Mouse (Mus musculus) kidney, postnatal 4 days (tissue): Measurements from ENCODE around the gene A930017K11Rik.

ENCODE experiments used
- DNase-seq, 2 experiments: peaks; one replicate each; pipeline ENCODE4 v3.0.0; 2021; ENCODE audit warnings: mixed read lengths in 2 of 2

A930017K11Rik gene

DNA sequence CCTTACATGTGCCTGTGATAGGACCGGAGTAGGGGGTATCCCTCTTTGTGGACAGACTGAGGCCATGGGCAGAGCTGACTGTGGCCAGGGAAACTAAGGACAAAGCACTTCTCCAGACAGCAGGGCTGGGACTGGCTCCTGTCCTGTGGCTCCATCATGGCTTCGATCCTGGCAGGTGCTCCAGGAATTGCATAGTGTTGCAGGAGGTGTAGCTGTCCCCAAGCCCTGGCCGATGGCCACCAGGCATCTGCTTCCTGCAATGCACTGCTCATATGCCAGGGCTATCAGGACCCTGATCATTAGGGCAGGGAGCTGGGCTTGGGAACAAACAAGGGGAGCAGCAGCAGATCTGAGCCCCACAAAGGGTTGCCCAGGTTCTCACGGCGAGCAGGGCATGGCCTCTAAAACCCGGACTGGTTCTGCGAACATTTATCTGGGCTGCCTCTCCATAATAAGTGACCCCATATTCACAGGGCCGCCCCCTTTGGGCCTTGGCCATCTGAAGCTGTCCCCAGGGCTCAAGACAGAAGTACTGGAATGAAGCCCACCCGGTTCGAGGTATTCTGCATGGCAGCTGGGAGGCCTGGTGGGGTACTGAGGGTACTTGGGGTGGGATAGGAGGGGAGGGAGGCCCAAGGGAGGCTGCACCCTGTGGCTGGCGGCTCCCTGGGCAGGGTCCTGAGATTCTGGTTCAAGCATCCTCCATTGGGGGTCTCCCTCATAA, 6.6 kb upstream of the A930017K11Rik start:
- DNase-seq, result no peak

- DNase-seq, result no peak
Measured at GRCm38 (mm10) chr17:25957586-25958051, 5.3 kb upstream of the A930017K11Rik start.

DNA sequence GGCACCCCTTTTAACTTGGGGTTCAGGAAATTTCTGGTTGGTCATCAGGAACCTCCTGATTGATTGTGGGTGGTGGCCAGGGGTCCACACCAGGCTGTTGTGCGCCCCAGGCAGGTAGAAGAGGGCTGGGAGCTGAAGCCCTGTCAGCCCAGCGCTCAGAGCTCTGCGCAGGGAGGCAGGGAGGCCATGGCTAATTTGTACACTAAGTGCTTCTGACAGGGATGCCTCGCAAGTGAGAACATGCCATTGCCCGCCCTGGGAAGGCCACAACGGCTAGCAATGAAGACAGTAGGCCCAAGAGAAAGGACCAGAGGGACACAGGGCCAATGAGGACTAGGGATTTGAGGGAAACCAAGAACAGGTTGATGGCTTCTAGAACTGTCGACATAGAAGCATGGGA, 4.3 kb upstream of the A930017K11Rik start:
- DNase-seq, result no peak

GRCm38 (mm10) chr17:25956201-25956600, 3.8 kb upstream of the A930017K11Rik start:
- DNase-seq, result no peak

DNA sequence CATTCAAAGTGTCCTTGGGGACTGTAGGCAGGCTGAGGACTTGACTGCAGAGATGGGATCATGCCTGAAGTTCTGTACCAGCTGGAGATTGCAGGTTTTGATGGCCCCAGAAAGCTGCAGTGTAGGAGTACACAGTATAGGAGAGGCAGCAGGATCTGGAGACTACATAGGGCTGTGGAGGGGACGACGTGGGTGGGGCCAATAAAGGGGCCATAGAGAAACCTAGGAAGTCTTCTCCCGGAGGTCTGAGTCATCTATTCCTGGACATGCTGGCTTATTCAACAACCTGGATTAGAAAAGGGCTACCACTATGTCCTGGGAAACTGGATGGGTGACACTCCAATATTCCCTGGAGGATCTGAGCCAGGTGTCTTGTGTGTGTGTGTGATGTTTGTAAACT, 3.4 kb upstream of the A930017K11Rik start:
- DNase-seq, result no peak

DNA sequence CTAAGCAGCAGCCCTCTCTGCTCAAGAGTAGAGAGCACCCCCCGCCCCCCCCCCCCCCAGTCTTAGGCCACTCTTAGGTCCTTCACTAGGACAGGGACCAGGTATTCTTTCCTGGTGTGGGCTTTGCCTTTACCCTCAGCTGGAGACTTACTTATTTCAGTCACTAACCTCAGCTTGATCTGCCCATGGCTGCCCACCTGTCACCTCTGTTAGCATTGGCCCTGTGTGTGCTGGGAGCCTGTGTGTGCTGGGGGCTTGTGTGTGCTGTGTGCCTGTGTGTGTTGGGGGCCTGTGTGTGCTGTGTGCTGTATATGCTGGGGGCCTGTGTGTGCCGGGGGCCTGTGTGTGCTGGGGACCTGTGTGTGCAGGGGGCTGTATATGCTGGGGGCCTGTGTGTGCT, 2.3 kb upstream of the A930017K11Rik start:
- DNase-seq, result no peak

DNA sequence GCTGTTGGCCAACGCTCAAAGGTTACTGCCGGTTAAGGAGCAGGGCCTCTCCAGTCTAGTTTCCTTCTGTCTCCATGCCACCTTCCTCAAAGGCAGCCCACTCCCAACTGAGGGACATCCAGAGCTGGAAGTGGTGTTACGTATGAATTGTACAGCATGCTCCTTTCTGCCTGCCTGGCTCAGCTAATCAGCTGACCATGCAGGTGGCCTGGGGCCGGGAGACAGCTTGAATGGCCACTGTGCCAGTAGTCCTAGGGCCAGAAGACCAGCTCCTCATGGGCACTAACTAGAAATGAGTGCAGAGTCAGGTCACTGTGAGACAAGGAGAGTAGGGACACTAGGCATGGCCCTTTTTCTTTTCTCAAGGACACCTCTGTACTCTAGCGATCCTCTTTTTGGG, 796 bp upstream of the A930017K11Rik start:
- DNase-seq, result no peak

DNA sequence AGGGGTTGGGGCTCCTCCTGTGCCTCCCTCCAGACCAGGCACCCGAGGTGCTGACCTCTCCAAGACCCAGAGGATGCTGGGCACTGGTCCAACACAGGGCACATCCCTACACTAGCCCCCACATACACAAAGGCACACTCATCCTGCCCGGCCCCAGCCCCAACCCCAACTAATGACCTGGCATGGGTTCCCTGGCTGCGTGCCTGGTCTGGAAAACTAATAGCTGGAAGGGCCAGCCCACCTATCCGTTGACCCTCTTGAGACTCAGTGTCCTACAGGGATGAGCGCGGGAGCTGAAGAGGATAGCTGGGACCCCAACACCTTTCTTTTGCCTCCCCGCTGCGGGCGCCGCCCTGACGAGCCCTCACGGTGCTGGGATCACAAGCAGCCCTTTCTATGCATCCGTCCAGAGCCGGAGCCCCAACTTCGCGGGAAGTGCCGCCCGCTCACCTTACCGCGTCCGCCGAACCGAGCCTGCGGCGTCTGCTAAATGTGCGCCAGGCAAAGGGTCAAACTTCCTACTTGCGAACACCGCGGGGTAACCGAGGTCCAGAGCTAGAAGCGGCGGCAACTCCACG, 1.1 kb downstream of the A930017K11Rik start:
- peak; percentile 27 to 37 for DNase-seq

GRCm38 (mm10) chr17:25950706-25951105, 1.7 kb downstream of the A930017K11Rik start:
- no peak for DNase-seq

GRCm38 (mm10) chr17:25949981-25950380, 2.4 kb downstream of the A930017K11Rik start:
- no peak for DNase-seq

DNA sequence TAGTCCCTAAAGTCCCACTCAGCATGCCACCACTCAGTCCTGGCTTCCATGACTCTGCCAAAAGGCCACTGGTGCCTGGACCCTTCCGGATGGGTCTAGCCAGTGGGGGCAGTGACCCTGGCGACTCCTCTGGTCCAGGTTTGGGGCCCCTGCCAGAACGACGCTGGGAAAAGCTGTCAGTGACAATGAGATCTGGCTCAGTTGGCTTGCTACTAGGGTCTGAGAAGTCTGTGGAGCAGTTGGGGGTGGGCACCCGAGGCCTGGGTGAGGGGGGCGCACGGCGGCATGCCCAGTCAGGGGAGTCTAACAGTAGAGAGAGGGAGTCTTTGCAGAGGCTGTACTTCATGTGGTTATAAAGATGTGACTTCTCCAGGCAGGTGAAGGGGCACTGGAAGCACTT, 4.3 kb downstream of the A930017K11Rik start:
- no peak for DNase-seq

DNA sequence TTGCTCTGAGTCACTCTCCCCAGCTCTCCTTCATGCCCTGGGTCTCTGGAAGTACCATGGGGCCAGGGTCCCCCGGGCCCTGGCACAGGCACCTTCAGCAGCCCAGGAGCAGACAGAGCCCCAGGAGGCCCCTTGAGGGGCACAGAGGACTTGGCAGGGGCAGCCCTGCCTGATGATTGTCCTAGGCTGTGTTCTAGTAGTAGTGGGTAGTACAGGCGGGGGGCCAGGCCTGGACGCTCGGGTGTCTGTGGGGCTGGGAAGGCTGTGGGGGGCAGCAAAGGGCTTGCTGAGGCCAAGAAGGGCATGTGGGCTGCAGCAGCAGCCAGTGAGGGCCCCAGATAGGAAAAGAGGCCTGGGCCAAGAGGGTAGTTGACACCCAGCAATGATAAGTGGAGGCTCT, 4.8 kb downstream of the A930017K11Rik start:
- DNase-seq, result no peak

GRCm38 (mm10) chr17:25946891-25947290, 5.5 kb downstream of the A930017K11Rik start:
- DNase-seq, result no peak

DNA sequence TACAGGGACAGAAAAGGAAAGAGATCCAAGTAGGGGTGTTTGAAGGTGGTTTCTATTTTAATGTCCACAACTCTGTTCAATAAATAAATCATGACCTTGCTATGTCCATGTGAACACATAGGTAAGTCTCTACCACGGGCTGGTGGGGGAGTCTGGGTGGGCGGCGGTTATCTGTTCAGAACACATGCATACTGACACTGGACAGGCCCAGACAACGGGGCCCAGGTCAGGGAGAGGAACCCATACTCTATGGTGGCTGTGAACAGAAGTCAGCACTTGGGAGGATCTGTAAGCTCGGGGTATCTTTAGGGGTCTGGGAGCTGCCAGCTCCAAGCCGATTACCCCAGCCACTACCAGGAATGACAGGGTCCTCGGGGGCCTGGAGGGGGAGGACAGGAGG, 6.0 kb downstream of the A930017K11Rik start:
- no peak for DNase-seq

GRCm38 (mm10) chr17:25945517-25946155, 6.7 kb downstream of the A930017K11Rik start:
- peak; percentile 56 to 72 for DNase-seq

DNA sequence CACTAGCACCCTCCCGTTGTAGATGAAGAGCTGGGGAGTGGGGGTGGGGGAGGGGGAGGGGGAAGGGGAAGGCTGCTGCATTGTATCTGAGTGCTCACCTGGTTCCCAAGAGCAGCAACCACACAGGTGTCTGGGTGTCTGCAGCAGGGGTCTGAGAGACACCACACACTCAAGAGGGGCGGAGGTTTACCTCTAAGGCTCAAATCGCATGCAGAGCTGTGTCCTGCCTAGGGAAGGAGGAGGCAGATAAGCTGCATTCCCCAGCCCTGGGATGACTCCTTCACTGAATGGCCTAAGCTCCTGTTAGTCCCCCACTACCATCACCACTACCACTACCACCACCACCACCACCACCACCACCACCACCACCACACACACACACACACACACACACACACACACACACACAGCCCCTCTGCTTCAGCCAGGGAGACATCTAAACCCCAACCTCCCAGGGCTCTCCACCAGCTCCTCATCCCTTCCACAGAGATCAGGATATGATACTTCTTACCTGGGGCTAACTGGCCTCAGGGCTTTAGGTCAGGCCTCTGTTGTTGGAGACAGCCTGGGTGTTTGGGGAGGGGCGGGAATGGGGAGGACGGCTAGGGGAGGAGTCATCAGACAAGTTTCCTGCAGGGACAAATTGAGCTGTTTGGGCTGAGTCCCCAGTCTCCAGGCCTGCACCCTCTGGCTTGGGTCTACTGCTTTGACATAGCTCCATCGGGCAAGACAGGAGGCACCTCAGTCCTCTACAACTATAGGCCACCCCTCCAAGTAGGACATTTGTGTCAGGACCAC, 7.8 kb downstream of the A930017K11Rik start, which contains the start of the genes Pigq and Nhlrc4:
TSS of gene Pigq (minus strand) at position 571 of the 798 bp plus-strand sequence.
TSS of gene Nhlrc4 (minus strand) at position 596 of the 798 bp plus-strand sequence.
- no peak for DNase-seq

DNA sequence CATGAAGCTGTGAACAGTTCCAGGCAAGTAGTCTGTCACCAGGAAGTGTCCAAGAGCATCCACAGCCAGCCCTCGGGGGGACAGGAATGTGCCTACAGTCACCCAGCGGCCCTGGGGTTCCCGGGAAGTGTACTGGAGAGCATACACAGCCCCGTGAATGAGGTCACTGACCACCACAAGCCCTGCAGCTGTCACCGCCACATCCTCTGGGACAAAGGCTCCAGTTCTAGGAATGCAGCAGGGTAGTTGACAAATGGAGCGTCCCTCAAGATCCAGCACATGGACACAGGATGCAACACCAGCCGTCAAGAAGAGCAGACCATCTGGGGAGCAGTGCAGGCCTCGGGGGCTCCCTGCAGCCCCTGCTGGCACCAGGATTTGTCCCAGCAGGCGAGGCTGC, 8.6 kb downstream of the A930017K11Rik start:
- no peak for DNase-seq

DNA sequence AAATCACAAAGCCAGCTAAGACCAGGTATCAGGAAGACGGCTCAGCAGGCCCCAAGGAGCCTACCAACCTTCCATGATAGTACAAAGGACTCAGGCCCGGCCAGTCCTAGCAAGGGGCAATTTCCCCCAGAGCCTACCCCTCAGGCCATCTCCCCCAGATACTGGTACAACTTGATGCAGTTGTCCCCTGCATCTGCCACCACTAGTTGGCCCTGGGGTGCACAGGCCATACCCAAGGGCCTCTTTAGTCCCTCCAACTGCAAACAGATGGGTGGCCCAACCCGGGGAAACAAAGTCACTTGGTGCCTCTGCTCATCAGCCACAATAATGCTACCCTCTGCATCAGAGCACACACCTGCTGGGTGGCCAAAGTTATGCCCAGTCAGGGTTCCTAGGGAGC, 9.1 kb downstream of the A930017K11Rik start:
- DNase-seq, result no peak

DNA sequence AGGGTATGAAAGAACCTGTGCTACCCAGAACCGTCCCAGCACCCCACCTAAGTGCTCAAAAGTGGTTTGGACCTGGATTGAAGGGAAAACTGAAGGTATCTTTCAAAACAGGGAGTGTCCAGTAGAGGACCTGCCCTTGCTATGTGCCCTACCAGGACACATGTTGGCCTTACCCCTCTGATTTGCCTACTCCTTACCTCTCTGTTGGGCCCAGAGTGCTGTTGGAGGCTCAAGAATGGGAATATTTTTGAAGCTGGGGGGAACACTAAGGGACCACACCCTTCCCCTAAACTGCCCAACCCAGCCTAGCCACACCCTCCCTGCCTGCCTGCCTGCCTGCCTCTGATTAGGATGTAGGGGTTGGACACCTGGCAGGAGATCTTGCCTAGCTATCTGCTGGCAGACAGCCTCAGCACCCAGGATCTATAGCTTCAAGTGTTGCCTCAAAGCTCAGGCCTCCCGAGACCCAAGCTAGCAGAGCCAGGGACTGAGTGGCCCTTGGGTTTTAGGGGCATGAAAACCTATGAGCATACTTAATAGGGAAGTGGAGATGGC, 9.7 kb downstream of the A930017K11Rik start:
- DNase-seq, result no peak

DNA sequence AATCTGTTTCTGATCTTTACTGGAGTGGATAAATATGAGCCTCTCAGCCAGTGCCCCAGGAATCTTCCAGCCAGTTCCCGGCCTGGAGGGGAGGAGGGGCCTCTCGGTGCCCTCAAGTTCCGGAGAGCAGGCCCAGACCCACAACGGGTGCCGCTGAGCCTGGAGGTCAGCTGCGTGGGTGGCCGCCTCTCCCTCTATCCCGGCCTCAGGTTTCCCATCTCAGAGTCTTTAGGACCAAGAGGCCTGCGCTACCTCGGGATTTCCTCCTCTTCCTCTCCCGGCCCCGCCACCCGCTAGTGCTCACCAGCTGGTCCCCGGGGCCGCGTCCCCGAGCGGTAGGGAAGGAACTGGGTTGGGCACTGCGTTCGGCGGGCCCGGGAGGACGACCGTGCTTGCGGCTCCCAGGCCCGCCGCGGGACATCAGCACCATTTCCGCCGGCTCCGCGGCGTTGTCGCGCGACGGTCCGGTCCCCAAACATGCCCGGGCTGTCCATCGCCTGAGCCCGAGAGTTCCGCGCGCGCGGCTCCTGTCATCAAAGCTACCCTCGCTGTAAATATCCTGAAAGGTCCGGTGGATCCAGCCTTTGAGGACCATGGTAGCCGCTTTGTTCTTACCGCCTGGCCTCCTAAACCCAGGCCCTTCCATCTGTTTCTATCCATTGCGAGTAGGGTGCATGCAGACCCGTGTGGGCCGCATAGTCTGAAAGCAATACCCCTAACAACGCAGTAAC, 10.7 kb downstream of the A930017K11Rik start:
- peak; percentile 88 to 90 for DNase-seq

- no peak for DNase-seq
Measured at GRCm38 (mm10) chr17:25934526-25934925, 17.8 kb downstream of the A930017K11Rik start.

- no peak for DNase-seq
Measured at GRCm38 (mm10) chr17:25925348-25925747, 27.0 kb downstream of the A930017K11Rik start.
